Mouse (Mus musculus) G1E (cell line): ENCODE measurements around the gene Ankfn1.

Experiments used
- CTCF ChIP-seq: IDR thresholded peaks from 2 replicates; pipeline ENCODE4 v1.5.1; 2012; ENCODE audit warnings: low read depth, low read length, inconsistent platforms, mixed read lengths
- GATA1 ChIP-seq: IDR thresholded peaks from 2 replicates; pipeline ENCODE4 v1.6.1; 2012; ENCODE audit warnings: borderline replicate concordance, low read length, inconsistent platforms, mixed read lengths
- GATA2 ChIP-seq: IDR thresholded peaks from 2 replicates; pipeline ENCODE4 v1.6.1; 2012; ENCODE audit warnings: low read depth, low read length, inconsistent platforms, borderline replicate concordance
- POLR2AphosphoS5 ChIP-seq: IDR thresholded peaks from 2 replicates; pipeline ENCODE4 v1.6.1; 2012; ENCODE audit warnings: low read depth, low read length, inconsistent platforms; ENCODE audit not compliant: insufficient replicate concordance
- TAL1 ChIP-seq: conservative IDR thresholded peaks from 2 replicates; pipeline ENCODE4 v1.6.1; 2012; ENCODE audit warnings: low read depth, low read length, inconsistent platforms, mixed read lengths

DNA sequence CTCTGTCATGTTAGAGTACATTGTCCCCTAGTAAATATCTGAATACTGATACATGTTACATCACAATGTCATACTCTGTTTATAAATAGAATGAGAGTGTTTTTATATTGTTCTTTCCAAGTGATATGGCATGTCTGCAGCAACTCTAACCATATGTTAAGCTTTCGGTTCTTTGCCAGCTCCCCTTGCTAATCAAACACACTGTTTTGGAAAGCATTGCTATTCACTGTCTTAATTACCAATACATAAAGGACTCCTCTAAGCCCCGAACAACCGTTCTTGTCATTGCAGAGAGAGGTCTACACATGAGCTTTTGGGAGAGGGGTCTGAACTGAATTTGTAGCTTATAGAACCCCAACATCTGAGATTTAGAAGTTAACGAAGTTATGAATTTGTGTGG is 327.0 kb downstream of the Ankfn1 start:
- TF ChIP-seq CTCF (no peak), GATA1 (no peak), POLR2AphosphoS5 (no peak), TAL1 (no peak), GATA2 (no peak)
